Mouse (Mus musculus): ENCODE results near the gene Evi2a.

- TF ChIP-seq GATA1 (IDR thresholded peaks at IDR 0.05; ENCODE audit: borderline replicate concordance, low read length) (no peak), FLI1 (IDR thresholded peaks at IDR 0.05; ENCODE audit: low read length) (no peak)
Measured at GRCm38 (mm10) chr11:79529736-79530135, 673 bp downstream of the Evi2a start.

All from megakaryocyte, embryonic 14.5 days (primary cell).